Mouse (Mus musculus) kidney, adult 2 months (tissue): ENCODE measurements around the gene Slc16a8.

Experiments used
- CTCF ChIP-seq: fragments of 200-500 bp; conservative IDR thresholded peaks from 2 replicates; pipeline ENCODE4 v1.5.1; 2011; ENCODE audit warnings: low read depth, mild to moderate bottlenecking, control low read depth, low read length, moderate library complexity, mixed read lengths; ENCODE audit not compliant: insufficient read depth, insufficient read length
- POLR2A ChIP-seq: fragments of 200-500 bp; IDR thresholded peaks from one replicate; pipeline ENCODE4 v1.6.1; 2011; ENCODE audit warnings: low read depth, low read length, control low read depth

DNA sequence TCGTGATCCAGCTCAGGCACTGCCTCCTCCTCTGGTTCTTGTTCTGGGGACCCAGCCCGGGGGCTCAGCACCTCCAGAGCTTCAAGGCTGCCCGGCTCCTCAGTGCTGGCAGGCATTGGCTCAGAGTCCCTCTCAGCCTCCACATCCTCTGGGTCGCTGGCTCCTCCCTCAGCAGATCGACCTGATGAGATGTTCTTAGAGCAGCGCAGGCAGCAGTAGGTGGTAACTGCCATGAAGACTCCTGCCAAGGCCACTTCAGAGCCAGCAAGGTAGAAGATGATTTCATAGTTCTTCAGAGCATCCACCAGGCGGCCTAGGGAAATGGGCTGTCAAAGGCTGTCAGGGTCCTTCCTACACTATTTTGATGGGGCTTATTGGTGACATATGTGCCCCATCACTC, 3.4 kb downstream of the Slc16a8 start:
- TF ChIP-seq CTCF: no peak
- TF ChIP-seq POLR2A: no peak
